Mouse (Mus musculus) CH12.LX (cell line): ENCODE results near the gene Fgfrl1. TPM values are rescaled to one million over a fixed set of nuclear protein-coding genes. Genes with fewer than 3 reads are reported as not detected.

Experiments
- DNase-seq: peaks from one replicate; pipeline ENCODE4 v3.0.0-alpha.2; 2013; ENCODE audit errors: extremely low read depth
- H3K27ac ChIP-seq: 2 replicates; pipeline ENCODE4 v1.5.1; 2012; ENCODE audit warnings: low read depth, mild to moderate bottlenecking, control low read depth, moderate library complexity; ENCODE audit not compliant: insufficient read depth
- H3K27me3 ChIP-seq: replicated peaks from 2 replicates; pipeline ENCODE3; 2012; ENCODE audit warnings: inconsistent platforms
- H3K36me3 ChIP-seq, 2 experiments: replicated peaks in 1 of 2; 2 replicates each; pipeline versions ENCODE3 to v1.6.1; 2012; ENCODE audit warnings: inconsistent platforms in 1 of 2, low read length in 1 of 2, mild to moderate bottlenecking in 1 of 2, mixed read lengths in 1 of 2, moderate library complexity in 1 of 2; ENCODE audit not compliant: control insufficient read depth in 1 of 2, insufficient read depth in 1 of 2
- H3K4me1 ChIP-seq, 2 experiments: 2 replicates each; pipeline ENCODE4 v1.6.1; 2012; ENCODE audit warnings: inconsistent platforms in 1 of 2, moderate library complexity in 1 of 2; ENCODE audit not compliant: insufficient read depth in 2 of 2, control insufficient read depth in 1 of 2
- H3K4me2 ChIP-seq: 2 replicates; pipeline ENCODE4 v1.6.1; 2012; ENCODE audit warnings: low read depth, mild to moderate bottlenecking, control low read depth; ENCODE audit not compliant: poor library complexity, insufficient read depth, severe bottlenecking
- H3K4me3 ChIP-seq, 3 experiments: fragments of 150-350 bp in 1 of 3; sonication (generic) in 1 of 3; replicated peaks in 1 of 3; 2 replicates each; pipeline versions ENCODE3 to v1.5.1; 2011 to 2012; ENCODE audit warnings: low read depth in 2 of 3, low read length in 2 of 3, mild to moderate bottlenecking in 2 of 3, moderate library complexity in 2 of 3, control low read depth in 1 of 3, improper control_type of control experiment in 1 of 3, inconsistent platforms in 1 of 3, mixed read lengths in 1 of 3; ENCODE audit not compliant: poor library complexity in 1 of 3
- H3K79me2 ChIP-seq: replicated peaks from 2 replicates; pipeline ENCODE4 v1.6.1; 2012; ENCODE audit warnings: mild to moderate bottlenecking, moderate library complexity; ENCODE audit not compliant: control insufficient read depth, poor library complexity, insufficient read depth, severe bottlenecking; ENCODE audit errors: extremely low read depth
- H3K9ac ChIP-seq: 2 replicates; pipeline ENCODE4 v1.6.1; 2012; ENCODE audit warnings: low read depth, mild to moderate bottlenecking, control low read depth, moderate library complexity; ENCODE audit not compliant: insufficient read depth
- H3K9me3 ChIP-seq: replicated peaks from 2 replicates; pipeline ENCODE3; 2012; ENCODE audit warnings: low read length, inconsistent platforms, mixed read lengths
- CHD2 ChIP-seq: IDR thresholded peaks from 2 replicates; pipeline ENCODE4 v1.6.1; 2011; ENCODE audit warnings: low read length, improper control_type of control experiment
- CTCF ChIP-seq, 2 experiments: IDR thresholded peaks in 1 of 2; conservative IDR thresholded peaks in 1 of 2; 2 replicates each; pipeline ENCODE4 v1.5.1; 2011 to 2012; ENCODE audit warnings: low read depth in 2 of 2, low read length in 2 of 2, improper control_type of control experiment in 1 of 2, inconsistent platforms in 1 of 2, mild to moderate bottlenecking in 1 of 2, moderate library complexity in 1 of 2
- E2F4 ChIP-seq: IDR thresholded peaks from 2 replicates; pipeline ENCODE4 v1.6.1; 2011; ENCODE audit warnings: low read depth, low read length, improper control_type of control experiment; ENCODE audit not compliant: insufficient replicate concordance
- ELF1 ChIP-seq: IDR thresholded peaks from 2 replicates; pipeline ENCODE4 v1.6.1; 2014; ENCODE audit warnings: low read depth, mild to moderate bottlenecking, inconsistent platforms, low read length, improper control_type of control experiment
- GABPA ChIP-seq: IDR thresholded peaks from 2 replicates; pipeline ENCODE4 v1.6.1; 2012; ENCODE audit warnings: low read depth, low read length, improper control_type of control experiment, inconsistent platforms; ENCODE audit not compliant: insufficient replicate concordance
- HCFC1 ChIP-seq: IDR thresholded peaks from 2 replicates; pipeline ENCODE4 v1.6.1; 2012; ENCODE audit warnings: low read depth, mild to moderate bottlenecking, inconsistent platforms, low read length, improper control_type of control experiment
- IRF4 ChIP-seq: IDR thresholded peaks from 2 replicates; pipeline ENCODE4 v1.6.1; 2014; ENCODE audit warnings: low read depth, mild to moderate bottlenecking, inconsistent platforms, low read length, improper control_type of control experiment
- JUN ChIP-seq: IDR thresholded peaks from 2 replicates; pipeline ENCODE4 v1.6.1; 2011; ENCODE audit warnings: low read depth, mild to moderate bottlenecking, low read length, improper control_type of control experiment, moderate library complexity; ENCODE audit not compliant: insufficient read depth
- KAT2A ChIP-seq: IDR thresholded peaks from 2 replicates; pipeline ENCODE4 v1.6.1; 2012; ENCODE audit warnings: low read length, improper control_type of control experiment, inconsistent platforms; ENCODE audit not compliant: insufficient replicate concordance
- MAFK ChIP-seq: IDR thresholded peaks from 2 replicates; pipeline ENCODE4 v1.6.1; 2011; ENCODE audit warnings: low read length, improper control_type of control experiment; ENCODE audit not compliant: insufficient replicate concordance
- MAX ChIP-seq: IDR thresholded peaks from 2 replicates; pipeline ENCODE4 v1.6.1; 2011; ENCODE audit warnings: low read length, improper control_type of control experiment
- MYC ChIP-seq: IDR thresholded peaks from 2 replicates; pipeline ENCODE4 v1.6.1; 2011; ENCODE audit warnings: low read depth, mild to moderate bottlenecking, improper control_type of control experiment, low read length
- NELFE ChIP-seq: IDR thresholded peaks from 2 replicates; pipeline ENCODE4 v1.6.1; 2011; ENCODE audit warnings: low read depth, low read length, improper control_type of control experiment
- NRF1 ChIP-seq: IDR thresholded peaks from 2 replicates; pipeline ENCODE4 v1.6.1; 2014; ENCODE audit warnings: low read depth, mild to moderate bottlenecking, inconsistent platforms, low read length, improper control_type of control experiment, moderate library complexity
- POLR2A ChIP-seq: IDR thresholded peaks from 2 replicates; pipeline ENCODE4 v1.6.1; 2011; ENCODE audit warnings: low read depth, mild to moderate bottlenecking, improper control_type of control experiment, low read length
- POLR2AphosphoS2 ChIP-seq: IDR thresholded peaks from 2 replicates; pipeline ENCODE4 v1.6.1; 2011; ENCODE audit warnings: low read depth, low read length, improper control_type of control experiment
- RAD21 ChIP-seq: IDR thresholded peaks from 2 replicates; pipeline ENCODE4 v1.6.1; 2011; ENCODE audit warnings: low read depth, mild to moderate bottlenecking, low read length, improper control_type of control experiment, moderate library complexity
- SIN3A ChIP-seq: IDR thresholded peaks from 2 replicates; pipeline ENCODE4 v1.6.1; 2012; ENCODE audit warnings: low read length, improper control_type of control experiment, inconsistent platforms
- SMC3 ChIP-seq: IDR thresholded peaks from 2 replicates; pipeline ENCODE4 v1.6.1; 2011; ENCODE audit warnings: low read depth, low read length, improper control_type of control experiment
- TBP ChIP-seq: conservative IDR thresholded peaks from 2 replicates; pipeline ENCODE4 v1.6.1; 2011; ENCODE audit warnings: low read depth, low read length, improper control_type of control experiment
- TCF12 ChIP-seq: IDR thresholded peaks from 2 replicates; pipeline ENCODE4 v1.6.1; 2014; ENCODE audit warnings: low read depth, mild to moderate bottlenecking, inconsistent platforms, low read length, improper control_type of control experiment
- USF2 ChIP-seq: conservative IDR thresholded peaks from 2 replicates; pipeline ENCODE4 v1.6.1; 2011; ENCODE audit warnings: low read depth, low read length, improper control_type of control experiment
- ZC3H11A ChIP-seq: IDR thresholded peaks from 2 replicates; pipeline ENCODE4 v1.6.1; 2012; ENCODE audit warnings: low read depth, mild to moderate bottlenecking, inconsistent platforms, low read length, improper control_type of control experiment
- ZKSCAN1 ChIP-seq: IDR thresholded peaks from 2 replicates; pipeline ENCODE4 v1.6.1; 2012; ENCODE audit warnings: low read depth, inconsistent platforms, low read length, improper control_type of control experiment, borderline replicate concordance
- ZMIZ1 ChIP-seq: IDR thresholded peaks from 2 replicates; pipeline ENCODE4 v1.6.1; 2012; ENCODE audit warnings: low read depth, mild to moderate bottlenecking, inconsistent platforms, low read length, improper control_type of control experiment
- ZNF384 ChIP-seq: IDR thresholded peaks from 2 replicates; pipeline ENCODE4 v1.6.1; 2012; ENCODE audit warnings: low read depth, low read length, improper control_type of control experiment, inconsistent platforms
- dilution Hi-C: fragments of 300-500 bp; cut with MboI; formaldehyde crosslinking; loops from 2 replicates; pipeline ENCODE4 v1.14.3; 2020; ENCODE audit warnings: low sequenced_read_pairs; ENCODE audit not compliant: extremely low pct_unique_long_range_greater_than_20kb, extremely low pct_ligation_motif_present
- in situ Hi-C: fragments of 300-500 bp; cut with MboI; formaldehyde crosslinking; loops from 3 replicates; pipeline ENCODE4 v1.14.3; 2019; ENCODE audit warnings: low sequenced_read_pairs, low pct_ligation_motif_present, low pct_unique_long_range_greater_than_20kb, mixed read lengths
- polyA plus RNA-seq: library from polyadenylated mRNA; unstranded; fragments of >175 nt; gene quantifications from 2 replicates; pipeline ENCODE4 v1.2.1, GENCODE M21; 2012; ENCODE audit warnings: low read depth; ENCODE audit not compliant: insufficient read length
- total RNA-seq, 2 experiments: library from RNA; depleted of rRNA; stranded (reverse); fragments of 300-350 nt in 1 of 2; fragments of >200 nt in 1 of 2; gene quantifications; 2 replicates each; pipeline ENCODE4 v1.2.3; 2012 to 2014

Fgfrl1 gene
- total and polyA plus RNA-seq, 3 experiments, result 0.17 to 0.64 (median 0.26) TPM

- H3K36me3 ChIP-seq, result peaks cover 9 to 63% of the 10 kb centered on the region in 2 experiments
- H3K4me3 ChIP-seq, result no peak overlapping the region
These were observed 15.2 kb upstream of the Fgfrl1 start for GRCm38 (mm10) chr5:108676772-108677498.

GRCm38 (mm10) chr5:108677605-108678295, 14.4 kb upstream of the Fgfrl1 start:
- no peaks in the 10 kb centered on the region for H3K4me1 ChIP-seq
- no peak overlapping the region for H3K27ac ChIP-seq

More at GRCm38 (mm10) chr5:108676772-108677498, 15.2 kb upstream of the Fgfrl1 start:
- TF ChIP-seq SIN3A, result no peak
- TF ChIP-seq POLR2A, result no peak
- TF ChIP-seq CTCF (conservative IDR thresholded peaks at IDR 0.05 in 1 of 2, IDR thresholded peaks at IDR 0.05 in 1 of 2; ENCODE audit: low read depth in 2 of 2, low read length in 2 of 2), result no peak
- TF ChIP-seq MAX, result no peak
- TF ChIP-seq ZMIZ1, result no peak
- no peak for TF ChIP-seq USF2
- TF ChIP-seq TBP, result no peak
- TF ChIP-seq RAD21, result no peak
- TF ChIP-seq E2F4, result no peak
- no peak for TF ChIP-seq POLR2AphosphoS2
- TF ChIP-seq GABPA, result no peak
- TF ChIP-seq HCFC1, result no peak
- TF ChIP-seq MAFK, result no peak
- no peak overlapping the region for H3K4me2 ChIP-seq
- H3K79me2 ChIP-seq, result no peaks in the 10 kb centered on the region
- dilution Hi-C loops, result no loop called here
- H3K27me3 ChIP-seq, result no peaks in the 10 kb centered on the region
- DNase-seq, result no peak
- in situ Hi-C loops, result no loop called here
- no peaks in the 10 kb centered on the region for H3K4me1 ChIP-seq
- no peak overlapping the region for H3K27ac ChIP-seq
- H3K9ac ChIP-seq, result no peak overlapping the region
- H3K9me3 ChIP-seq, result no peaks in the 10 kb centered on the region

More at GRCm38 (mm10) chr5:108677605-108678295, 14.4 kb upstream of the Fgfrl1 start:
- Histone ChIP-seq H3K9ac (no peak overlapping the region), H3K9me3 (no peaks in the 10 kb centered on the region), H3K79me2 (no peaks in the 10 kb centered on the region), H3K4me3 (no peak overlapping the region), H3K36me3 (peaks cover 5 to 61% of the 10 kb centered on the region in 2 experiments), H3K4me2 (no peak overlapping the region), H3K27me3 (no peaks in the 10 kb centered on the region)
- dilution Hi-C loops, result no loop called here
- DNase-seq, result no peak
- no peak for TF ChIP-seq NELFE
- TF ChIP-seq KAT2A, result no peak
- TF ChIP-seq CHD2, result no peak
- no peak for TF ChIP-seq MYC
- TF ChIP-seq SMC3, result no peak
- TF ChIP-seq RAD21, result no peak
- no peak for TF ChIP-seq ELF1
- TF ChIP-seq ZKSCAN1, result no peak
- no peak for TF ChIP-seq ZNF384
- TF ChIP-seq ZC3H11A, result no peak
- TF ChIP-seq IRF4, result no peak
- TF ChIP-seq E2F4, result no peak
- TF ChIP-seq JUN, result no peak
- TF ChIP-seq HCFC1, result no peak
- no peak for TF ChIP-seq POLR2AphosphoS2
- TF ChIP-seq NRF1, result no peak
- TF ChIP-seq SIN3A, result no peak
- no peak for TF ChIP-seq TCF12
- no peak for TF ChIP-seq GABPA
- in situ Hi-C loops, result no loop called here
